Mouse (Mus musculus) left cerebral cortex, postnatal 4 days (tissue): Measurements from ENCODE around the gene Adssl1. TPM values are rescaled to one million over a fixed set of nuclear protein-coding genes. Genes with fewer than 3 reads are reported as not detected.

Experiments
- DNase-seq: peaks from one replicate; pipeline ENCODE4 v3.0.0-alpha.2; 2022
- intact Hi-C: fragments of 180-260 bp; cut with DNase I; formaldehyde crosslinking; loops from one replicate; pipeline ENCODE4 v1.15.1; 2025
- total RNA-seq, 2 experiments: library from RNA; stranded (reverse); gene quantifications; 2 replicates each; pipeline ENCODE4 v1.2.3; 2021

Gene Adssl1
- 1 to 10 TPM; 1.5 to 1.7 TPM for total RNA-seq

DNA sequence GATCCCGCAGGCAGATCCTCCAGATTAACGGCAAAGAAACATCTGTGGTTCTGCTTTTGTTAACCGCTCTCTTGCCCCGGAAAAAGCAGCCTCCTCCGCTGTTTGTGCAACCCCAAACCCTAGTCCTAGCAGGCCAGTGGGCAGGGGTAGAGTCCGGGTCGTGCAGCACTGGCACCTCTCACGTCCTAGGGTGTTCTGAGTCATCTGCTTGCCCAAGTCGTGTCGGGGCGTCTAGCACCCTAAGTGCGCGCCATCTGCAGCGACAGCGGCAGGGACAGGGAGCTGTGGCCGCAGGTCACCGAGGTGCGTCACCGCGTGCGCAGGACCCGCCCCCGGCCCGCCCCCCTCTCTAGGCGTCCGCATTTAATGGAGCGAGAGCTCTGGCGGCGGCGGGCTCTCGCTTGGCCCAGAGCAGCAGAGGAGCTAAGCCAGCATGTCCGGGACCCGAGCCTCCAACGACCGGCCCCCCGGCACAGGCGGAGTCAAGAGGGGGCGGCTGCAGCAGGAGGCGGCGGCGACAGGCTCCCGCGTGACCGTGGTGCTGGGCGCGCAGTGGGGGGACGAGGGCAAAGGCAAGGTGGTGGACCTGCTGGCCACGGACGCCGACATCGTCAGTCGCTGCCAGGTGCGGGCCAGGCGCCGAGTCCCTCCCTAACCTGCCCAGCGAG lies at the start of gene Adssl1:
Adssl1 (plus strand) TSS at position 360 of the 668 bp plus-strand sequence.
- intact Hi-C loops = loop anchor here (5.0 kb wide), 1 partner anchor 68 kb away; no protein-coding TSS in a partner anchor
- DNase-seq = peak; percentile 56

DNA sequence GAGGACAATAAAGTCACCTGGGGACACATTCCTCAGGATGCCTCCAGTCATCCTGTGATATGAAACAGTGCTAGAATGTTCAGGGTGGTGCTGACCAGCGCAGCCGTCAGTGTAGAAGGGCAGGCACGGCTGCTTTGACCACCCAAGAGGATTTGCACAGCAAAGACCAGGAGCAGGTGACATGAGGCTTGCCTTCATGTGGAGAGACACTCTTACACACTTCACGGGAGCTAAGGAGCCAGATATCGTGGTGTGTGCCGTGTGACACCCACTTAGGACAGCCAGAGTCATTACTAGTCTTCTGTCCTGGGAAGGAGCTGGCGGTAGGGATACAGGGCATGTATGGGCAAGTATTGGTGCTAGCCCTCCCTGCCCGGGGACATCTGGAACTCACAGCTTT lies 49.7 kb upstream of the Adssl1 start:
- intact Hi-C loops = no loop called here
- no peak for DNase-seq

DNA sequence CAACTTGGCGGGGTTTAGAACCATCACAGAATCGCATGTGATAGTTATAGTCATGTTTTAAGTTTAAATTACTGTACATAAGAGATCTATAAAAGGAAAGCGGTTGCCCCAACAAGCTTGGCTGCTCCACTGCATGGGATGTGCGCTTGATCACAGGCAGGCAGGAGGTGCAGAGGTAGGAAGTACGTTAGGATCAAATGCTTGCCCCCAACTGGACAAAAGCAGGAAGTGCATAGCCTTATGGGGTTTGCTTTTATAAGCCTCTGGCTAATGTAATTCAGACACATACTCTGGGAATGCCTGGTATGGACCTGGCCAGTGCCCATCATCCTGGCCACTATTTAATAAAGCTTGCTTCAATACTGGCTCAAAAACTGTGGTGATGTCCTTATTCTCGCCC lies 48.8 kb upstream of the Adssl1 start:
- intact Hi-C loops = no loop called here
- no peak for DNase-seq

DNA sequence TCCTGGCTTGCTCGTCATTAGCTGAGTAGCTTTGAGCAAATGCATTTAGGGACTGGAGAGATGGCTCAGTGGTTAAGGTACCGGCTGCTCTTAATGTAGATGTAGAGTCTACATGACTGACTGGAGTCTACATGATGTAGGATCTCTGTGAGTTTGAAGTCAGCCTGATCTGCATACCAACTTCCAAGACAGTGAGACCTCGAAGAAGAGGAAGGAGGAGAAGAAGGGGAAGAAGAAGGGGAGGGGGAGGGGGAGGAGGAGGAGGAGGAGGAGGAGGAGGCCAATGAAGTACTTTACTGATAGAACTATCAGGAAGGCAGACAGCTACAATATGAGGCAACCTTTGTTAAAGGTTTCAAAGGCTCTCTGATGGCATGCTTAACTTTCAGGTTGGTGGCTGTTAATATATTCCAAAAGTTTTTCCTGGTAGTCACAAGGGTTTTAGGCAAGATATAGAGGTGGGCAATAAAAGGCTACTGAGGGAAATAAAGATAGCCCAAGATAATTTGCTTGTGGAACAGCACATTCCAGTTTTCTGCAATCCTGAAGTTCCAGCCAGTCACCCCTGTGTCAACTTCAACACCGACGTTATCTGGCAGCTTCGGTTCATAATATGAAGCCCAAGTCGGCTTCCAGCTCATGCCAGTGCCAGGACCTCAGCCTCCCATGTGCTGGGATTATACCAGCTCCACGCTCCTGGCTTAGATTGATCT lies 44.4 kb upstream of the Adssl1 start:
- intact Hi-C loops = no loop called here
- no peak for DNase-seq

DNA sequence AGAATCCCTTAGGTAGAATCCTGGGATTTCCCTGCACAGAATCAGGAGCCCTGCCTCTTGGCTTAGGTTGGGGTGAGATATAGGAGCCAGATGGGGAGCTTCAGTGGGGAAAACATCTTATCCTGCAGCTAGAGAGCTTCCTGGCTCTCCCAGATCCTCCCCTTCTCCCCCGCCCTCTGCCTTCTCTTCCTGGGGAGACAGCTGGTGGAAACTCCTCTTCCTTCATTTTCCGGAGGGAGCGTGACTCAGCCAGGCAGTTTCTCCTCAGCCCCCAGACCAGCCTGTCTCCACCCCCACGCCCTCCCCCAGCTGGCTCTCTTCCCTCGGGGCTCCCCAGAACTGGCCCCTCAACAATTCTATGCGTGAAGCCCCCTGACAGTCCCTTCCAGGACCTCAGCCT lies 43.5 kb upstream of the Adssl1 start:
- intact Hi-C loops = no loop called here
- no peak for DNase-seq

DNA sequence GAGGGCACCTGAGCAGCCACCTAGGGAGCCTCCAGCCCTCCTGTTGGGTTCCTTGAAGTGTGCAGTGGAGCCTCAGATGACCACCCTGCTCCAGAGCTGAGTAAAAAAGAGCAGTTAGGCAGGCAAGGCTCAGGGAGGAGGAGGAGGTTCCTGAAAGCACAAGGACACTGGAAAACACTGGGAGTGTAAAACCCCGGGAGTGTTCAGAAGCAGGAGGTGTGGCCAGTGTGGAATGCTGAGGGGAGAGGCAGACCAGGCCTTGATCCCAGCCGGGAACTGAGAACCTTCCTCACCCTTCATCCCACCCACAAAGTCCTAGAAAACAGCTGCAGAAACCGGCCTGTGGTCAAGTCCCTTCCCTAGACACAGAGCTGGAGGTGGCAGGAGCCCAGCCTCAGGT lies 43.1 kb upstream of the Adssl1 start:
- no peak for DNase-seq
- intact Hi-C loops = no loop called here

DNA sequence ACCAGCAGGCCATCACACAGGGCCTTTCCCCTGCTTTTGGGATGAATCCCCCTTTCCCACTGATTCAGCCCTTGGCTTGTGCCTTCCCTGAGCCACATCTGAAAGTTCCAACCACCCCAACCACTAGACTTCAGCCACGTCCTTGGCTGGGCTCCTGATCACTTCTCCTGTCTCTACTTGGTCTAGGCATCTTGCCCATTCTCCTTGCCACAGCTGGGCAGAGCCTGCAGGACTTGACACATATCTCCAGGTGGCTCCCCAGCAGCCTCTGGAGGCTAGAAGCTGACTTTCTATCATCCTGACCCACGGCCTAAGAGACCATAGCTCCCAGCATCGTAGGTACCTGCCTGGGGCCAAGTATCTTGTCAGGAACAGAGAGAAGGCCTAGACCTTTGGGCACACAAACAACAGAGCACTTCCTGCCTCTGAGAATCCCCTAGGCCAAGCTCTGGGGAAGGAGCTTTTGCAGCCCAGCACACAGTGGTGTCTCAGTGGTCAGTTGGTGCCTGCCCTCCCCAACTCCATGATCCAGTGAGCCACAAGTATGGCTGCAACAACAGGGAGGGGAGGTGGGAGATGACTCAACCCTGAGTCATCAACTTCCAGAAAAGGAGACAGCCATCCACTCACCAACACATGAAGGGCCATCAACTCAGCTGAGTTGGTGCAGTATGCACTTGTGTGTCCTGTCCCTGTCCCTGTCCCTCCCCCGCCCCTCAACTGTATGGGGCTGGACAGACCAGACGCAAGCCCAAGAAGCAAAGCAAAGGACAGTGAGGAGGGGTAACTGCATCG lies 41.4 kb upstream of the Adssl1 start:
- intact Hi-C loops = no loop called here

DNA sequence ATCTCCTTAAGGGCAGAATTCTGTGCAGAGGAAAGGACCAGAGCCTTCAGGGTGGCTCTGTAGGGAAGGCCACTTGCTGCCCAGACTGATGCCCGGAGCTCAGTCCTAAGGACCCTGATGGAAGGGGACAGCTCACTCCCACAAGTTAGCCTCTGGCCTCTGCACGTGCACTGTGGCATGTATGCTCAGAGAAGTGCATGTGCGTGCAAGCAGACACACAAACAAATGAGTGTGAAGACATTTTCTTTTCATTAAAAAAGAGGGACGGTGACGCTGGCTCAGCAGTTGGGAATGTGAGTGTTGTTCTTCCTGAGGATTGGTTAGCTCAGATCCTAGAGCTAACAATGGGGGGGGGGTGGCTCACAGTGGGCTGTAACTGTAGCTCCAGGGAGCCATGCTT lies 40.4 kb upstream of the Adssl1 start:
- DNase-seq = no peak
- intact Hi-C loops = no loop called here

More for the DNA sequence above, 41.4 kb upstream of the Adssl1 start:
- DNase-seq = no peak

DNA sequence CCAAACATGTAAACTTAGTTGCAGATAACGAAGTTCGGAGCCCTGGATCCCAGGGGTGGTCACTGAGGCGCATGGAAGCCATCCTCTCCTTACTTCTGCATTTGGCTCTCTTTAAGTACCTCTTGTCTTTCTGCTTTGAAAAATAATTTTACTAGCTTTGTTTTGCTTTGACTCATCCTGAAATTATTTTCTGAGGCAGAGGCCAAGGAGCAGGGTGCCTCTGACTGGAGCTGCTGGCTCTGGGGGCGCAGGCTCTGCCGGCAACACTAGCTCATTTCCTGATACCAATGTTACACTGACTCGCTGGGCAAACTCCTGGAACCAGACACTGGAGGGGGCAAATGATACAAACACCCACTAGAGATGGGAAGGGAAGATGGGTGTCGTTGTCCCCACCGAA lies 39.9 kb upstream of the Adssl1 start:
- DNase-seq = no peak
- intact Hi-C loops = no loop called here

DNA sequence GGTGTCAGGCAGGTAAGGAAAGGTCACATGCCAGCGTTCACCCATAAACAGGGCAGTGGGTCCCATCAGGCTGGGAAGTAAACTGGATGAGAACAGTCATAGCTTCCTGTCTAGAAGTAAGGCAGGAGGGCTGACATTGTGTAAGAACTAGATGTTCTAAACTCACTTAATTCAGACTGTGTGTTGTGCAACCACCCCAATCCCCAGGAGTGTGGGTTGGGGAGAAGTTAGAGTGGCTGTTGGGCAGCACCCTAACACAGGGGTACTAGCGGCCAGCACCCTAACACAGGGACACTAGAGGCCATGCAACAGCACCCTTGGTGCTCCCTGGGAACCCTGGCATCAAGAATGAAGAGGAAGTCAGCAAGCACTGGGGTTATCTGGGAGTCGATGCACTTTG lies 38.7 kb upstream of the Adssl1 start:
- no peak for DNase-seq
- intact Hi-C loops = no loop called here

DNA sequence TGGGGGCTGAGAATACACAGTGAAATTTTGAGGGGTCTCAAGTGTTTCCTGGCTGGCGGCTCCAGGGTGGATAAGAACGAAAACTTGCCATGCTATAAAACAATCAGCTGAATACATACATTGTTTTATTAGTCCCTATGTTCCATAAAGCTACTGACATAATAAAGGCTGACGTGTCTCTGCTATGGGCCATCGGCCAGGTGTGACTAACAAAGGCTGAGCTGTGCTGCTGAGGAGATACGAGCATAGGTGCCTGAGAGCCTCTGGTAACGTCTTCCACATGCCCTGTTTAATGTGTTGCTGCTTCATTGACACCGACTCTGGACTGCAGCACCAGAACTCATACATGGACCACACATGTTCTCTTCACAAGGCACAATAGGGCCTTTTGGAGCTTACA lies 34.9 kb upstream of the Adssl1 start:
- DNase-seq = no peak
- intact Hi-C loops = no loop called here

DNA sequence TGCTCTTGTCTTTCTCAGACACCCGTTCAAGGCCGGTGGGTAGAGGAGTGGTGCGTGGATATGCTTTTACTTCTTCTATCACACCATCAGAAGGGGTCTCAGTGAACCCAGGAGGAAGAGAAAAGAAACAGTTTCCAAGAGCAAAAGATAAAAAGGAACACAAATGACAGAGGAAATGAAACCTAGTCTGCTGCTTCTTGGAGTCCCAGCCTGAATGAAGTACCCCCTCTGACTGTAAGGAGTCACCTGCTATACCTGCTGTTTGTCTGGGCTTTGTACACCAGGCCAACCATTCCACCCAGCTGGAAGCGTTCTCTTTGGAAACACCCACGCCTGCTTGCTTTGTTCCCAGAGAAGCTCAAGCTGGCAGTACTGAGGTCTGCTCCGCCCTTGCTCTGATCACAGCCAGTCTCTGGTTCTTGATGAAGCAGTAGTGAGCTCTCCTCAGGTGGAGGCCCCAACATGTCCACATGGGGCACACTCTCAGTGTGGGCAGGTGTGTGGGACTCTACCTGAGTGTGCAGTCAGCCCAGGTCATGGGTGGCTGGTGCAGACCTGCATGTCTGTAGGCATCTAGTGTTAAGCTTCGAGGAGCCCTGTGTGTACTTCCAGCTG lies 33.8 kb upstream of the Adssl1 start:
- intact Hi-C loops = no loop called here

DNA sequence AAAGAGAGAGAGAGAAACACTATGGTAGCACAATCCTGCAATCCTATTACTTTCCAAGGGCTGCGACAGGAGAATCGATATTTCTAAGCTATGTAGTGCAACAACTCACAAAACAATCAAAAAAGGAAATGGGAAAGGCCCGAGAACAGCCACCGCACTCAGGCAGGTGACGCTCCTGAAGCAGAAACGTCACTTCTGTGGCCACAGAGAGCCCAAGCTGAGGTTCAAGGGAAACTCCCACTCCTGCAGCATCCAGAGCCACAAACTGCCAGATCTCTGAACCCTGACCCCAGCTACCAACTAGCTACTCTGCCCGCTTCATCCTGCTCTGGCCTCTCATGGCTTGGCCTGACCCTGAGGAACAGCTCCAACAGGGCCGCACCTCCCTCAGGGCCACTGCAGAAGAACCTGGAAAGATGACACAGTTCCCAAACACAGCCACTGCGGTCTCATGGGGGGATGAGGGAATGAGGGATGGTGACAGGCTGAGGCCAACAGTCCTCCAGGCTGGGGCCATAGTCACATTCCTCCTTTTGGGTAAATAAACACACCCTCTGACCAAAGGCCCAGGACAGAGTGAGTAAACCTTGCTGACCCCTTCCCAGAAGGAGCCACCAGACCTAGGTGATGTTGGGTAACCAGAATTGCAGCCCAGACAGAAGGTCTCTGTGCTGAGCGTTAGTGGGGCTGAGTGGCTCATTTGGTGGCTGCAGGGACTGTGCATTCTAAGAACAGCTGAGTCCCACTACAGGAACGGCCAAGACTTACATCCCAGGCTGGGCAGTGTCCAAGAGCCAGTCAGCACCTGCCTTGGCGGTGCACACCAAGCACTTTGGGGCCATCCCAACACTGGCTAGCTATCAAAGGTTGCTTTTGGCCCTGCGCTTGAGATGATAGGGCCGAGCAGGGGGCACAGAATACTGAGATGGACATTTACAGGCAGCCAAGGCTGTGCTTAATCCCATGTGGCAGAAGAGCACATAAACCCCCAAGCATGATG lies 32.4 kb upstream of the Adssl1 start:
- intact Hi-C loops = no loop called here

More for the DNA sequence above, 33.8 kb upstream of the Adssl1 start:
- DNase-seq = no peak

DNA sequence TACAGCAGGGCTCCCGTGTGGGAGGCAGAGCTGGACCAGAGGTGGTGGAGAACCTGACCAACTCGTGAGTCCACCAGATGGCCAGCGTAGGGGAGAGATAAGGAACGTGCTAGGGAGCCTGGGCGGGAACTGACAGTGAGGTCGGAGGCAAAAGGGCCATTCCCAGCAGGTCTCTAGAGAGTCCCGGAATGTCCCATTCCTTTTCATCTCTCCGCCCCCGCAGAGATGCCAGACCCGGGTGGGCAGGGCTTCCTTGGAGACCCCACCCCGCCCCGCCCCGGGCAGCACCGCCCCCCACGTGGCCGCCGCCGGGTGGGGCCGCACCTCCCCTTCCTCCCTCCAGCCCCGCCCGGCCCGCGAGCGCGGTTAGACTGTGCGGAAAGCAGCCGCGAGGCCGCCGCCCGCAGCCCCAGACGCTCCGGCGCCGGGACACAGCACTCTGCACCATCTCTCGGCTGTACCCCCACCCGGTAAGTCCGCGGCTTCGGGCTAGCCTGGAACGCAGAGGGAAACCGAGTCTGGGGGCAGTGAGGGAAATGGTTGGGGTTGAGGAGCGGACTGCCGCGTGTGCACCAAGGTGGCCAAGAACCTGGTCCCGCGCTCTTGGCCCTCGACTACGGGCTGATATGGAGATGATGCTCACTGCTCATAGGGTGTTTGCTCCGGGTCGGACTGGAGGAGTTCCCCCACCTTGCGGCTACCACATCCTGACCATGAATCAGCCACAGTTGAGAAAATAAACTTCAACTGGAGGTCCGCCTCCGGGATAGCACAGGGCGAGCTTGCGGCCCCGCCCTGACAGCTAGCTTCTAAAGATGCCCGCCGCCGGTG lies 31.2 kb upstream of the Adssl1 start, which contains the start of gene Inf2:
Inf2 (plus strand) TSS at position 359 of the 831 bp plus-strand sequence.
- DNase-seq = peak; percentile 40
- intact Hi-C loops = no loop called here

More for the DNA sequence above, 32.4 kb upstream of the Adssl1 start:
- peak; percentile 69 for DNase-seq

DNA sequence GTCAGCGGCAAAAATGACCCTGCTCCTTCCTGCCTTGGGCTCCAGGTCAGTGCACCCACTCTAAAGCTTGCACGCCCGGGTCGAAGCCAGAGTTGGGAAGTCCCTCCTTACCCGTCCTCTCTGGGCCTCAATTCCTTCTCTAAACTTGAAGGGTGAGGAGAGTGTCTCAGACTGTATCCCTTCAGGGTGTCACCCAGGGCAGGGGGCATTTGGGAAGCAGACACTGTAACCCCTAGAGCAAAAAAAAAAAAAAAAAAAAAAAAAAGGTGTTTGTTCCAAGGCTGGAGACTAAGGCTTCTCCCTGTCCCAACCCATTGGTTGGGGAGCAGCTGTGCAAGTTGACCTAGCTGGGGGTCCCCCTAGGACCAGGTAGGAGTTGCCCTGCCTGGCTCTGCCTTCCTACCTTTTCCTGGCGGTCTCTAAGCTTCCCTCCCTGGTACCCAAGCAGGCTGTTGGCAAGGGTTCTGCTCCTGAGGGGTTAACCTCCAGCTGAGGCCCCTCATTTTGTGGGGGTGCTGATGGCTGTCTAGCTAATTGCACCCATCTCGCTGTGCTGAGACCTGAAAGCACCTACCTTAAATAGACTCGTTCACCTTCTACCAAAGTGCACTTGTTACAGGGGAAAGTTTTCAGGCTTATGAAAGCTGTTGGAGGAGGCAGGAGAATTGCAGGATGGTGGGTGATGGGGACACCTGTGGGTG lies 30.2 kb upstream of the Adssl1 start:
- no peak for DNase-seq
- intact Hi-C loops = no loop called here

DNA sequence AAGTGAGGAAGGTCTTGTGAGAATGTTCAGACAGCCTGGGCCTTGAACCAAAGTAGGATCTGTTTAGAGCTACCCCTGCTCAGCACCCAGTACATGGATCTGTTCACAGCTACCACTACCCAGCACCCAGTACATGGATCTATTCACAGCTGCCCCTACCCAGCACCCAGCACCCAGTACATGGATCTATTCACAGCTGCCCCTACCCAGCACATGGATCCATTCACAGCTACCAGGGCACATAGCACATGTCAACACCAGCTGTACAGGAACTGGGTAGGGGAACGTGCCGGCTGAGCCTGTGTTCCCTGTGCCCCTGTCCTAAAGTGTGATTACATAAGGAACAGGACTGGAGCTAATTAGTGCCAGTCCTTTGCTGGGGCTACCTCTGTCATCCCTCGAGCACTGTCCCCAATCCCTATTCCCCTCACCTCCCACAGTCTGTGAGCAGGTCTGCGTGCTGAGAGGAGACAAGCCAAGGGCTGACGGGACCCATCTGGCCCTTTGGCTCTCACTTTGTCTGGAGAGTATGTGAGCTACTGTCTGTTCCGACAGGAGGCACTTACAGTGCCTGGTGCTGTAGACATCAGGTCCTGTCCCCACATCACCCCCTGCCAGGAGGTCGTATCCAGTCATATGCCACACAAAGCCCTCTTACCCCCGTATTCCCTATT lies 29.1 kb upstream of the Adssl1 start:
- intact Hi-C loops = no loop called here
- peak; percentile 83 for DNase-seq

DNA sequence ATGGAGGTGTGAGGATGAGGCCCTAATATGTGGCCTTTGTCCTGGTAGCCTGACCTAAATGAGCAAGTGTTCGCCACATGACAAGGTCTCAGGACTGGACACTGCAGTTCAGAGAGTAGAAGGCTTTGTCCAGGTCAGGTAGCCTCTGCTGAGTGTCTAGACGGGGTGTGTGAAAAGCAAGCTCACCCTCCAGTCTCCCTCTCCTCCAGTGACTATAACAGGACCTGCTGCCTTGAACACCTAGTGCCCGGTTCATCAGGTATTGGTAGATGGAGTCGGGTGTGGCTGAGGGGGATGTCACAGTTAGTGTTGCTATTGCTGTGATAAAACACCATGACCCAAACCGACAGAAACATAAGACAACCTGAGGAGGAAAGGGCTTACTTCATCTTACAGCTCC lies 28.6 kb upstream of the Adssl1 start:
- DNase-seq = no peak
- intact Hi-C loops = no loop called here

DNA sequence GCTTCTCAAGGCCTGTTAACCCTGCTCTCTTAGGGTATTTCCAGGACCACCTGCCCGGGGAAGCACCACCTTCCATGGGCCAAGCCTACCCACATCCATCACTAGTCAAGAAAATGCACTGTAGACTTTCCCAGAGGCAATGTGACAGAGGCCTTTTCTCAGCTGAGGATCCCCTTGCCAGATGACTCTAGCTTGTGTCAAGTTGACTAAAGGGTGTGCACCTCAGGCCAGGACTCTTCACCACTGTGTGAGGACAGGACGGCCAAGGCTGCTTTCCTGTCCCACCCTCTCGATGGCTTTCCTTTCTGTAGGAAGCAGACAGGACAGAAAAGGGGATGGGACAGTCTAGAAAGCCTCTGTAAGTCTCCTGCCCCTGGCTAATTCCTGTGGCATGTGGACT lies 28.1 kb upstream of the Adssl1 start:
- DNase-seq = no peak
- intact Hi-C loops = no loop called here
